Mouse (Mus musculus): ENCODE results near the gene Tmprss15.

The Tmprss15 gene

GRCm38 (mm10) chr16:79090997-79091396 is at the start of gene Tmprss15:
Tmprss15 (minus strand) TSS chr16:79091097.
- no peak for DNase-seq (ENCODE audit: low spot score)

DNA sequence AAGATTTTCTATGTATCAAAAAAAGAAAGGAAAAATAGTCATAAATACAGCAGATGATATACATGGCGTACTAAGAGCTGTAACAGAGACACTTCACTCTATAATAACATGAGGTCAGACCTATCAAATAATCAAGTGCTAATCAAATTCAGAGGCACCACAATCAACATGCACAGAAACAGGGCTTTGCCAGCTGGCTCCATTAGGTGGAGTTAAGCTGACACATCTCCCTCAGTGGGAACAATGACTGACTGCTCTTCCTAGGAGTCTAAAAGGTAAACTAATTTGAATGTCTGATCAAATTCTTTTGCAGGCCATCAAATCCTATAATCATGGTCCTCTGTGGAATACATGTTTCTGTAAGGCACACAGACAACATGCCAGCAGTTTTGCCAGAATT is 24.0 kb upstream of the Tmprss15 start:
- no peak for DNase-seq (ENCODE audit: low spot score)

DNA sequence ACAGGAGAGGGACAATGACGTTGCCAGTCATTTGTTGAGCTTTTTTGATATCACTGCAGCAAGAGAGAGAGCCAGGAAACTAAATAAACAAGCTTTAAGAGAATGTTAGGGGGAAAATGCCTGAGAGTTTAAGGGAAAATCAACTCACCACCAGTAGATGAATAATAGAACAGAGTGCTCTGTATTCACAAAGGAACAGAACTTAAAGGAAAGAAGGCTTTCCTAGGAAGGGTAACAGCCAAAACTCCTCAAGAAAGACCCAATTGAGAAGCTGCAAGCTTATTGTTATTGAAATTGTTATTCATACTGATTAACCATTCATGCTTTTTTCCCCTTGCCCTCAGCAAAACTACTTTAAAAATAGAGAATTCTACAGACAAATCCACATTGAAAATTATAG is 18.6 kb upstream of the Tmprss15 start:
- no peak for DNase-seq (ENCODE audit: low spot score)

DNA sequence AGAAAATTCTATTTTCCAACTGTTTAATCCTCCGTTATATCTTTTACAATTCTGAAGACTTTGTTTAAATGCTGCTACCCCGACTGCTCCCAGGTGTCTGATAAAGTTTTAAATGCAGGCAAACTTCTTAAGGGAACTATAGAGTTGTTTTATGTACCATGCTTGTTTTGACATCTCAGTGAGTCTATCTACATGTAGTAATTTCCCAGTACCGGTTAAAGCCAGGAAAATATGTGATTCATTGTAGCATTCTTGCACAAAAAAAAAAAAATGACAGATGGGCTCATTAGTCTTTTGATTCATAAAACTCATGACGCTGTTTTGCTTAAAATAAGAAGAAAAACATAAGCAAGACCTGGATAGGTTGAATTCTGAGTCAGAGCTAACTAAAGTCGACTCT is 18.1 kb upstream of the Tmprss15 start:
- no peak for DNase-seq (ENCODE audit: low spot score)

- no peak for DNase-seq (ENCODE audit: low spot score)
Observed at GRCm38 (mm10) chr16:79100325-79100724, 9.4 kb upstream of the Tmprss15 start.

DNA sequence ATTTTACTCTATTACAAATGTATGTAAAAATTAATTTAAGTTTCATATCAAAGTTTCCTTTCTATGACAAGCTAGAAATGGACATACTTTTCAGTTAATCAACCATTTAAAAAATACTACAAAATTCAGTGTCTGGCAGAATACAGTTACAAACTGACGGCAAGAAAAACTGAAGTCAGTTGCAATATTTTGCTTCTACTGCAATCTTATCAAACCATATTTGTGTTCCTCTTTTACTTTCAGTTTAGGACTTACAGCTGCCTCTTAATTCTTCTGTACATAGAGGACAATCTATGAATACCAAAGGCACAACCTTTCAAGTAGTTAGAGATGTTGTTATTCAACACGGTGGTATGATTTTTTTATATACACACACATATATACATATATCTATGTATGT is 7.4 kb upstream of the Tmprss15 start:
- no peak for DNase-seq (ENCODE audit: low spot score)

GRCm38 (mm10) chr16:79086550-79086949 is 4.3 kb downstream of the Tmprss15 start:
- DNase-seq (ENCODE audit: low spot score) = no peak

GRCm38 (mm10) chr16:79063848-79064247 is 27.0 kb downstream of the Tmprss15 start:
- DNase-seq (ENCODE audit: low spot score) = no peak

DNA sequence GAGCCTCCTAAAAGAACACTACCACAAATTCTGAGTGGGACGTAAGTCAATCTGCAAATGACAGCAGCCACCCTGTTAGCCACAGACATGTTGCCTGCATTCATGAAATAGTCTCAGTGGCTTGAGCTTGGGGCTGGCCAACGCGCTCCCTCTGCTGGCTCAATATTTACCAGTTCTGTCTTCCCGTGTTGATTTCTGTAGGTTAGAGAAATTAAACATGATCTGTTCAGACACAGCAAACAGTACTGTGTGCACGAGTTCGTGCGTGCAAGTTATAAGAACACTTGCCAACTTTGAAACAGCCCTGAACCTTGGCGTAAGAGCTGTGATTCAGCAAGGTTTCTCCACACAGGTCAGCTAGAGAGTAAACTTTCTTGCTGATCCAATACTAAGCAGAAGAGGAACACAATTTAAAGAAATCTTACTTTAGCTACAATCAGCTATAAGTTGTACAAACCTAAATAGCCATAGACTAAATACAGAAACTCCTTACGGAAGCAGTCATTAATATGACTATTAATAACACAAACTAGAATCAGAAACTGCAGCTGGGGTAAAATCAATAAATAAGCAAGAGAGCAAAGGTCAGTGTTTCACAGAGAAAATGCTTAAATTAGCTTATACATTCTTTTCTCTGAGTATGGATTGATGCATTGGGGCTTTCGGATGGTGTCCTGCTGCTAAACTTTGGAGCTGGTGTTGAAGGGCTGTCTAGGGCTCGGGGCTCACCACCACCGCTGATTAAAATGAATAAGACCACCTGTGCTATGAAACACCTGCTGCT is 31.9 kb downstream of the Tmprss15 start:
- no peak for DNase-seq (ENCODE audit: low spot score)

DNA sequence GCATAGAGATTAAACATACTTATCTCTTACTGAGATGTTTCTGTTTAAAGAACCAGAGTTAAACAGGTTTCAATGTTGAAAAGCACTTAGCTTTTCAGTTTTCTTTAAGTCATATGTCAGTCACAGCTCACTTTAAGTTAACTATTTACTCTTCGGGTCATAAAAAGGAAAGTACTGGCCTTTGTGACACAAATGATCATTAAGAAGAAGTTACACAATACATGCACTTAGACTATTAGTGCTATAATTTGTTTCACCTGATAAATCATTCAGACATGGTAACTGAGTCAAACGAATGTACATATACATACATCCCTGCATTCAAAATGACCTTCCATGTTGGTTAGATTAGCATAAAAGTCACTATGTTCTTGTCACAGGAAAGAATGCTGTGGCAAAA is 58.3 kb downstream of the Tmprss15 start:
- DNase-seq (ENCODE audit: low spot score) = no peak

DNA sequence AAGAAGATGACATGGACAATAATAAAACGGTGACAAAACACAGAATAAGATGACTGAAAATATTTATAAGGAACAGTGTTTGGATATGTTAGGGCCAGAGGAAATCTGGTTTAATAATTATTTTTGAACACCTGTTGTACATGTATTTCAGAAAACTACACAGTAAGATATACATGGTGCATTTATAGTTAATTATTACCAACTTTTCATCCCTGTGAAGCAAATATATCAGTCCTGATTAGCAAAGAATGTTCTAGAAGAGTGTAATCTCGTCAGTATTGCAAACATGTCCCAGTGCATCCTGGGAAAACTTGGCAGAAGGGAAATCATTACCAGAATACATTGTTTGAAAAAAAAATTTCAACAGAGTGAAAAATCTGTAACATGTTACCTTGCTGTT is 88.1 kb downstream of the Tmprss15 start:
- no peak for DNase-seq (ENCODE audit: low spot score)

GRCm38 (mm10) chr16:79001679-79002078 is 89.2 kb downstream of the Tmprss15 start:
- no peak for DNase-seq (ENCODE audit: low spot score)

DNA sequence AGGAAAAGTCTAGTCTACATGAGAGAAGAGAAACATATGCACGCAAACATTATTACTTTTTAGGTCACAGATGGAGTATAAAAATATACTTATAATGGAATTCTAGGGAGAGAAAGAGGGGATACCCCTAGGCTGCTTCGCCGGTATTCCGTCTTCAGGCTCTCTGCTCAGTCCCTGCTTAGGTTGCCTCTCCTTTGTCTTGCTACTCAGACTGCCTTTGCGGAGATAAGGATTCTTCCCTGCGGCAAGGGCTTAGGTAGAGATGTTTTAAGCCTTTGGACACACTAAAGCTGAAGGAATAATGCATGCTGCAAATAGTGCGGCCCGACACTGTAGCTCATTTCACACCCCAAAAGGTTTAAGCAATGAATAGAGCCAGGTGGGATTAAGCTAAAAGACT is 114.5 kb downstream of the Tmprss15 start:
- no peak for DNase-seq (ENCODE audit: low spot score)

DNA sequence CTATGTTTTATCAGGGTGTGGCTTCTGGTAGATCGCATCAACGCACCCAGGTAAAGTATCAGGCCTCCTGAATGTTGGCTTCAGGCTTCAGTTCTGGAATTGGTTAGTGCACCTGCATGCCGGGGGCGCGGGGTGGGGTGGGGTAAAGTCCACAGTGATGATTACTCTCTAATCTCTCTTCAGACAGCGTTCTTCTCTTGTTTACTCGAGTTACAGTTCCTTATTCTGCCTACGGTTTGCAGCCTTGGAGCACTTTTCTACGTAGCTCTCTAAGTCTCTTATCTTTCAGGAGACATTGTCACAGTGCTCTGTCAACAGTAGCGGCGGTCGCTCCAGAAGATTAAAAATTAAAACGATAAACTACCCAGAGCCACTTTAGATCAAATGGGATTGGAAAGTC is 116.8 kb downstream of the Tmprss15 start:
- DNase-seq (ENCODE audit: low spot score) = no peak

DNA sequence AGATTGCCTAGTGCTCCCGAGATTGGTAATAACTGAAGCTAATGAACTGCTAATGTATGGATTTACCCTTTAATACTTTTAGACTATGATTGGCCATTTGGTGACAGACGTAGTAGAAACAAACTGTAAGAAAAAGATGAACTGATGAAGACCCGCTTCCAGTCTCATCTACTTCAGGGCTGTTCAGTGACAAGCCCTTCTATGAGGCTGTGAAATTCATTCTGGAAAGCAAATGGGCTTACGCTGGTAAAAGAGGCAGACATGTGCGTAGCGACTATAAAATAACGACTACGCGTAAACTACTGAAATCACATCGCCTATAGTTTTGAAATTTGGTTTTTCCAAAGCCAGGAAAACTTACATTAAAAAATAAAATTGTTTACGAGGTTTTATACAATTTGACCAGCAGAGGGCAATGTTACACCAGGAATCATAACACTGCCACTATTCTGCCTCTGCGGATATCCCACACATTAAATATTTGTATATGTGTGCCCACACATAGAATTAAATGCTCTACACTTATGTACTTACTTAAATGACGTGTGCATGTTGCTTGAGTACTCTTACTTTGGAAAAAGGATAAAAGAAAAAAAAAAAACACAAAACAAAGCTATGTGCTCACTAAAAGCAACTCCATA is 121.7 kb downstream of the Tmprss15 start:
- DNase-seq (ENCODE audit: low spot score) = no peak

- no peak for DNase-seq (ENCODE audit: low spot score)
Observed at GRCm38 (mm10) chr16:78957434-78957833, 133.5 kb downstream of the Tmprss15 start.

- no peak for DNase-seq (ENCODE audit: low spot score)
Observed at GRCm38 (mm10) chr16:78950359-78950758, 140.5 kb downstream of the Tmprss15 start.

DNA sequence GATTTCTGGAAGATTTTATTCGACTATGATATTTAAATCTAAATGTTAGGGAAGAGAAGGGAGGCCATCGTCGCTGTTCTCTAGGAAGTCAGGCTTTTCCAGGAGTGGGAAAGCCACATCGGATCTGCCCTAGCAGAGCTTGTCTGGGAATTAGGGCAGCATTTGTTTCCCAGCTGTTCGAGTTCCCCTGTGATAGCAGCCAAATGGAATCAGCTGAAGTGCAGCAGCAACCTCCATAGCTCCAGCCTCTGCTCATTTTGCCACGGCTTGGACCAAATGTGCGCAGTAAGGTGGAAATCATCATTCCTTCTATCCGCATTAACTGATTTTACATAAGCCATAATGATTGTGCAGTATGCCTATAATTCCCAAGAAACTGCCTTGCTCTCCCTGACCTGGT is 153.1 kb downstream of the Tmprss15 start:
- DNase-seq (ENCODE audit: low spot score) = no peak

- no peak for DNase-seq (ENCODE audit: low spot score)
Observed at GRCm38 (mm10) chr16:78934298-78934697, 156.6 kb downstream of the Tmprss15 start.

- no peak for DNase-seq (ENCODE audit: low spot score)
Observed at GRCm38 (mm10) chr16:78931287-78932025, 159.4 kb downstream of the Tmprss15 start.

DNA sequence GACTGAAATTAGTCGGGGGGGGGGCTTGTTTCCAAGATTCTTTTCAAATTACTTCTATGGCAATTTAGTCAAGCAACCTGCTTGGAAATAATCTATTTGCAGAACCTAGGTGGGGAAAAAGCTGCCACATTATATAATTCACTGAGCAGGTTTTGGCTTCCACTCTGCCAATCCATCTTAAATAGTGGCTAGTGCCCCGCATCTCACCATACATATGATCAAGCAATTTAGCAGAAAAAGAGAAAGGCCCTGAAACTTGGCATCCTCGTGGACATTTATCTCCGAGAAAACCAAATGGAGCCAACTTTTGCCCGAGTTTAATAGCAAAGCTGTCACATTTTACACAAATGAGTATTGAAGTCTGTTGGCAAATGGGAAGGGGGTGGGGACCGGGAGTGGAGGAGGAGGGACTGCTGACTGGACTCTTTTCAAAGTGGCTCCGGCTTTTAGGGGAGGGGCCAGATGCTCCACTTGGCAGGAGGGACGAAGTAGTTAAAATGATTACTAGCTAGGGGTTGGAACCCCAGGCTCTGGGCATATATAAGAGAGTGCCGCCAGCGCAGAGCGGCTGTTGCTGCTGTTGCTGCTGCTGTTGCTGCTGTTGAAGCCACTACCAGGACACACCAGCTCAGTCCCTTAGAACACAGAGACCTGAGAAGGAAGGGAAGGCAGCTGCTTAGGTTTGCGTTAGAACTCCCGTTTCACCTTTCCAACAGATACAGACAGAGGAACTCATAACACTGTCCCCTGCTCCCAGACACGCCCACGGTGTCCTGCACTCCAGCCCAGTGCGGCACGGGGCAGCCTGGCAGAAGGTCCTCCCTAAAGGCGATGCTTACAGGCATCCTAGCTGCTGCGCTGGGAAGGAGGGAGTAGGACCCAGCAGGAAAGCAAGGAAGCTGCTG is 160.3 kb downstream of the Tmprss15 start, which contains the start of gene Chodl:
Gene Chodl, plus strand, starts transcription at position 567 of the 905 bp plus-strand sequence.
- DNase-seq (ENCODE audit: low spot score) = no peak

GRCm38 (mm10) chr16:78922644-78923043 is 168.3 kb downstream of the Tmprss15 start:
- no peak for DNase-seq (ENCODE audit: low spot score)
